Mouse (Mus musculus) embryonic stem cell, embryonic (primary cell): Measurements from ENCODE around the gene Nlrp9b.
"Not testable (repeated sequence)": the region's sequence is repeated elsewhere in the genome, so short reads cannot be mapped to it uniquely, and the experiment has no call there.

Experiments used
- CTCF ChIA-PET, 4 experiments: fragments of 300-600 bp in 2 of 4; fragments of 350-600 bp in 2 of 4; sonication (Branson Sonifier 250); formaldehyde crosslinking; loops; one replicate each; lab custom pipeline; 2022; ENCODE audit warnings: inconsistent platforms in 2 of 4; lab: Charles Lee
- POLR2A ChIA-PET, 4 experiments: fragments of 300-600 bp in 2 of 4; fragments of 350-600 bp in 2 of 4; sonication (Branson Sonifier 250); formaldehyde crosslinking; loops; one replicate each; lab custom pipeline; 2022; ENCODE audit warnings: antibody characterized with exemption in 4 of 4, inconsistent platforms in 1 of 4; lab: Charles Lee

The Nlrp9b gene

DNA sequence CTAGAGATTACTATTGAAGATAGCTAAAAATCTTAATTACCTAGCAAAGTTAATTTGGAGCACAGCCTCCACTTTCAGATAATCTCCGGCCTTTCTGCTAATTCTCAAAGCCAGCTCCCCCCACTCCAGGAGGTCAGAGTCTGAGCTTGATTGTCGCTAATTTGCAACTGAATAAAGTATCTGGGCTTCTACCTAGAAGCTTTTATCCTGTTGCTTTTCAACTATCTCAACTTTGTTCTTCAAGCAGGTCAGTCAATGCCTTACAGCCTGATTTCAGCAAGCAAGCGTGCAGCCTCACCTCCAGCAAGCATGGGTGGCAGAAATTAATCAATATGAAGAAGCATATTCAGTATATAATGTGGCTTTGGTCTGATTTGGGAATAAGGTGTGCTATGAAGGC, 5.5 kb downstream of the Nlrp9b start:
- POLR2A ChIA-PET, CTCF ChIA-PET: not testable (repeated sequence)

GRCm38 (mm10) chr7:20009987-20010386, 18.7 kb downstream of the Nlrp9b start:
- CTCF ChIA-PET: no interaction called here
- POLR2A ChIA-PET: no interaction called here

- CTCF ChIA-PET: interaction anchor here in 1 of 4 experiments (1.3 kb wide), 1 partner anchor 188 kb away, joined by 3 read pairs; no protein-coding TSS in a partner anchor
- POLR2A ChIA-PET: not testable (repeated sequence)
Observed at GRCm38 (mm10) chr7:20064100-20064499, 72.8 kb downstream of the Nlrp9b start.

DNA sequence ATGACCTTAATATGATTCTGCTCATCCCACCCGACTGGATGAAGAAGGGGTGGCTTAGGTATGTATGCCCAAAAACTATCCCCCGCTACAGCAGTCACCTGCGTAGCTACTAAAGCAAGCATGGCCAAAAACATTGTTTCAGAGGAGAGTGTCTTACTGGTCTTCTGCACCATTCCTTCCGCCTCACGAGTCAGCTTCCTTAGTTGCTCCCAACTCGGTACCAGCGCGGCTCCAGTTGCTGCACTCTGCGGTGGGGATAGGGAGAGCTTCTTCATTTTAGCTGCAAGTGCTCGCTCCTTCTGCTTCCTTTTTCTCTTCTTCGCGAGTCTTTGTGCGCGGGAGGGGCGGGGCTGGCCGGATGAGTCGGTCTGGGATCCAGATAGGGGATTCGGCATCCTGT, 86.9 kb downstream of the Nlrp9b start:
- CTCF ChIA-PET, POLR2A ChIA-PET: not testable (repeated sequence)

- POLR2A ChIA-PET, CTCF ChIA-PET: not testable (repeated sequence)
Observed at GRCm38 (mm10) chr7:20099380-20099779, 108.1 kb downstream of the Nlrp9b start, which contains the start of gene Vmn1r91. Gene Vmn1r91, plus strand, starts transcription at chr7:20099680.

GRCm38 (mm10) chr7:20122479-20122878, 131.2 kb downstream of the Nlrp9b start, which contains the start of gene Gm16442:
Gene Gm16442, minus strand, starts transcription at chr7:20122579.
- POLR2A ChIA-PET, CTCF ChIA-PET: not testable (repeated sequence)
